Mouse (Mus musculus) thymus, adult 2 months (tissue): ENCODE results near the gene Prex1.

Experiments used
- CTCF ChIP-seq: fragments of 200-500 bp; IDR thresholded peaks from 2 replicates; pipeline ENCODE4 v1.5.1; 2012; ENCODE audit warnings: mild to moderate bottlenecking, control low read depth, low read length, moderate library complexity, borderline replicate concordance; ENCODE audit not compliant: control insufficient read depth, poor library complexity, insufficient read depth; ENCODE audit errors: extremely low read depth
- POLR2A ChIP-seq: fragments of 200-500 bp; IDR thresholded peaks from 2 replicates; pipeline ENCODE4 v1.6.1; 2012; ENCODE audit warnings: mild to moderate bottlenecking, low read length, control low read depth, moderate library complexity; ENCODE audit not compliant: control insufficient read depth, poor library complexity, insufficient read depth; ENCODE audit errors: extremely low read depth

- TF ChIP-seq POLR2A (no peak), CTCF (no peak)
These were observed 16.3 kb upstream of the Prex1 start for GRCm38 (mm10) chr2:166729656-166730566.
